Mouse (Mus musculus) limb, embryonic 13.5 days (tissue): Measurements from ENCODE around the gene Ccnt1. TPM values are rescaled to one million over a fixed set of nuclear protein-coding genes. Genes with fewer than 3 reads are reported as not detected.
"Not testable (repeated sequence)": the region's sequence is repeated elsewhere in the genome, so short reads cannot be mapped to it uniquely, and the experiment has no call there.

ENCODE experiments used
- ATAC-seq: fragments of 200-750 bp; cut with Nextera tagmentation; 2 replicates; pipeline ENCODE4 v1.8.0; 2017; ENCODE audit warnings: low read depth, moderate number of reproducible peaks, moderate TSS enrichment; ENCODE audit not compliant: low FRiP score
- H3K27ac ChIP-seq: fragments of 300-500 bp; sonication (generic); 2 replicates; pipeline ENCODE4 v1.5.1; 2015; ENCODE audit warnings: inconsistent platforms, mild to moderate bottlenecking, moderate library complexity
- H3K27me3 ChIP-seq: fragments of 300-500 bp; sonication (generic); 2 replicates; pipeline ENCODE4 v1.6.1; 2015; ENCODE audit warnings: mild to moderate bottlenecking, inconsistent platforms
- H3K36me3 ChIP-seq: fragments of 300-500 bp; sonication (generic); 2 replicates; pipeline ENCODE4 v1.6.1; 2015; ENCODE audit warnings: inconsistent platforms, mild to moderate bottlenecking, moderate library complexity
- H3K4me1 ChIP-seq: fragments of 300-500 bp; sonication (generic); 2 replicates; pipeline ENCODE4 v1.6.1; 2015; ENCODE audit warnings: inconsistent platforms
- H3K4me2 ChIP-seq: fragments of 300-500 bp; sonication (generic); replicated peaks from 2 replicates; pipeline ENCODE4 v1.6.1; 2015; ENCODE audit warnings: inconsistent platforms, mild to moderate bottlenecking, moderate library complexity
- H3K4me3 ChIP-seq: fragments of 300-500 bp; sonication (generic); 2 replicates; pipeline ENCODE4 v1.5.1; 2015; ENCODE audit warnings: moderate library complexity, mild to moderate bottlenecking, inconsistent platforms
- H3K9ac ChIP-seq: fragments of 300-500 bp; sonication (generic); 2 replicates; pipeline ENCODE4 v1.6.1; 2015; ENCODE audit warnings: mild to moderate bottlenecking, inconsistent platforms
- H3K9me3 ChIP-seq: fragments of 300-500 bp; sonication (generic); 2 replicates; pipeline ENCODE4 v1.6.1; 2016; ENCODE audit warnings: inconsistent platforms
- WGBS: fragments of 180-500 bp; shearing (Covaris S2); methylation state at CpG from one replicate; pipeline ENCODE4 v1.1.7; 2015; 5-methylcytosine and 5-hydroxymethylcytosine counted together
- polyA plus RNA-seq: library from polyadenylated mRNA; unstranded; fragments of >200 nt; fragmentation: Nextera tagmentation; extraction: Ambion mirVana; gene quantifications from 2 replicates; pipeline ENCODE4 v1.2.1, GENCODE M21; 2015

Gene Ccnt1
- polyA plus RNA-seq, 1 experiment from 2014 or later = 62.1 TPM

DNA sequence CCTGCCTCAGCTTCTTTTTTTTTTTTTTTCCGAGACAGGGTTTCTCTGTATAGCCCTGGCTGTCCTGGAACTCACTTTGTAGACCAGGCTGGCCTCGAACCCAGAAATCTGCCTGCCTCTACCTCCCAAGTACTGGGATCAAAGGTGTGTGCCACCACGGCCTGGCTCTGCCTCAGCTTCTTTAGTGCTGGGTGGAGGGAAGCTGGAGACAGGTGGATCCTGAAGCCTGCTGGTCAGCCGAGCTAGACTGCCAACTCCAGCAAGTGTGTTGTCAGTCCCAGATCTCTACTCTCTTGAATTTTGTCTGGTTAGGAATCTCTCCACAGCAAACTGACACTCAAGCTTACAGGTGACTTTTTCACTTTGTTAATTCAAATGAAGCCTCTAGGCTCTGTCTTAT lies 34.8 kb downstream of the Ccnt1 start:
- H3K36me3 ChIP-seq = peaks cover 33% of the 10 kb centered on the region
- whole genome bisulfite sequencing = 81% methylated on average over 4 of the region's 4 CpGs
- H3K4me3 ChIP-seq = no peak overlapping the region
- H3K27ac ChIP-seq = no peak overlapping the region
- no peak overlapping the region for H3K4me2 ChIP-seq
- no peaks in the 10 kb centered on the region for H3K27me3 ChIP-seq
- peaks cover 13% of the 10 kb centered on the region for H3K4me1 ChIP-seq
- no peak for ATAC-seq
- no peaks in the 10 kb centered on the region for H3K9me3 ChIP-seq
- no peak overlapping the region for H3K9ac ChIP-seq

GRCm38 (mm10) chr15:98533881-98534627 lies 36.7 kb downstream of the Ccnt1 start, which contains the start of gene Kansl2:
TSS of gene Kansl2 (minus strand) at chr15:98534264.
- Histone ChIP-seq H3K4me1 (peaks cover 13% of the 10 kb centered on the region), H3K9ac (peak within 1 kb of the TSS; percentile 90), H3K4me3 (peak within 1 kb of the TSS; percentile 82), H3K9me3 (no peaks in the 10 kb centered on the region), H3K4me2 (peak within 1 kb of the TSS; percentile 88), H3K27ac (peak within 1 kb of the TSS; percentile 97), H3K36me3 (peaks cover 38% of the 10 kb centered on the region), H3K27me3 (no peaks in the 10 kb centered on the region)
- ATAC-seq = peak; percentile 100
- WGBS = under 1% methylated on average over 69 of the region's 70 CpGs

- no peaks in the 10 kb centered on the region for H3K9me3 ChIP-seq
- peak overlapping the region; percentile 90 for H3K9ac ChIP-seq
- peak overlapping the region; percentile 82 for H3K4me3 ChIP-seq
- H3K36me3 ChIP-seq = peaks cover 43% of the 10 kb centered on the region
- no peak for ATAC-seq
- peak overlapping the region; percentile 88 for H3K4me2 ChIP-seq
- H3K27ac ChIP-seq = peak overlapping the region; percentile 44; the same call in 1 of the 2 replicates
- peaks cover 13% of the 10 kb centered on the region for H3K4me1 ChIP-seq
- 0% methylated on average over 18 of the region's 18 CpGs for WGBS
- no peaks in the 10 kb centered on the region for H3K27me3 ChIP-seq
Measured at GRCm38 (mm10) chr15:98533035-98533531, 37.6 kb downstream of the Ccnt1 start.

GRCm38 (mm10) chr15:98532281-98532680 lies 38.4 kb downstream of the Ccnt1 start:
- H3K36me3 ChIP-seq = peaks cover 48% of the 10 kb centered on the region
- 32% methylated on average over 5 of the region's 5 CpGs for WGBS
- peak overlapping the region; percentile 82 for H3K4me3 ChIP-seq
- no peaks in the 10 kb centered on the region for H3K9me3 ChIP-seq
- H3K27ac ChIP-seq = no peak overlapping the region
- H3K4me2 ChIP-seq = peak overlapping the region; percentile 88
- H3K4me1 ChIP-seq = peaks cover 13% of the 10 kb centered on the region
- no peaks in the 10 kb centered on the region for H3K27me3 ChIP-seq
- ATAC-seq = no peak
- H3K9ac ChIP-seq = peak overlapping the region; percentile 90

- Histone ChIP-seq H3K4me3 (no peak overlapping the region), H3K4me1 (peaks cover 13% of the 10 kb centered on the region), H3K9ac (no peak overlapping the region), H3K36me3 (peaks cover 83% of the 10 kb centered on the region), H3K27ac (no peak overlapping the region), H3K27me3 (no peaks in the 10 kb centered on the region), H3K4me2 (no peak overlapping the region), H3K9me3 (no peaks in the 10 kb centered on the region)
- ATAC-seq = no peak
- 86% methylated on average over 5 of the region's 5 CpGs for WGBS
Measured at GRCm38 (mm10) chr15:98528066-98528563, 42.6 kb downstream of the Ccnt1 start.

GRCm38 (mm10) chr15:98527056-98527771 lies 43.5 kb downstream of the Ccnt1 start:
- Histone ChIP-seq H3K36me3 (peaks cover 92% of the 10 kb centered on the region), H3K4me2 (no peak overlapping the region), H3K9me3 (no peaks in the 10 kb centered on the region), H3K4me1 (peaks cover 6% of the 10 kb centered on the region), H3K27ac (no peak overlapping the region), H3K9ac (no peak overlapping the region), H3K27me3 (no peaks in the 10 kb centered on the region), H3K4me3 (no peak overlapping the region)
- WGBS = 93% methylated on average over 5 of the region's 5 CpGs
- ATAC-seq = no peak

DNA sequence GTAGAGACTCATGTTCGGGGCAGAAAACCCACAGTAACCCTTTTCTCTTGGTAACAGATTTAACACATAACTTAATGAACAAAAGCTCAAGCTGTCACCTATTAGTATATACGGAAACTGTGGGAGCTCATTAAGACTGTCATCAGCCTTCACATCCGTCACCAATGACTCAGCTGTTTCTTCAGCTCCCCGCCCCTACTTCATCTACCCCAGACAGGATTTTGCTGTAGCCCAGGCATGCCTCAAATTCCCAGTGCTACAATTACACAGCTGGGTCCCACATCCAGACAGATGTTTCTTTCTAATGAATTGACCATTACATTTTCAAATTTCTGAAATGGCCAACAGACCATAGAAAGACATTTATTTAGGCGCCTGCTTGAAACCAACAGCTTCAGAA lies 44.7 kb downstream of the Ccnt1 start:
- H3K4me1 ChIP-seq = no peaks in the 10 kb centered on the region
- H3K36me3 ChIP-seq = peaks cover 94% of the 10 kb centered on the region
- no peak overlapping the region for H3K4me3 ChIP-seq
- no peak overlapping the region for H3K9ac ChIP-seq
- H3K4me2 ChIP-seq = no peak overlapping the region
- no peaks in the 10 kb centered on the region for H3K27me3 ChIP-seq
- 70% methylated on average over 5 of the region's 5 CpGs for WGBS
- no peaks in the 10 kb centered on the region for H3K9me3 ChIP-seq
- ATAC-seq = no peak
- H3K27ac ChIP-seq = no peak overlapping the region

- Histone ChIP-seq H3K4me1 (no peaks in the 10 kb centered on the region), H3K36me3 (peaks cover 82% of the 10 kb centered on the region), H3K9ac (no peak overlapping the region), H3K4me3 (no peak overlapping the region), H3K27me3 (no peaks in the 10 kb centered on the region), H3K4me2 (no peak overlapping the region), H3K9me3 (no peaks in the 10 kb centered on the region), H3K27ac (no peak overlapping the region)
- WGBS = 81% methylated on average over 3 of the region's 3 CpGs
- ATAC-seq = no peak
Measured at GRCm38 (mm10) chr15:98521245-98521644, 49.5 kb downstream of the Ccnt1 start.

DNA sequence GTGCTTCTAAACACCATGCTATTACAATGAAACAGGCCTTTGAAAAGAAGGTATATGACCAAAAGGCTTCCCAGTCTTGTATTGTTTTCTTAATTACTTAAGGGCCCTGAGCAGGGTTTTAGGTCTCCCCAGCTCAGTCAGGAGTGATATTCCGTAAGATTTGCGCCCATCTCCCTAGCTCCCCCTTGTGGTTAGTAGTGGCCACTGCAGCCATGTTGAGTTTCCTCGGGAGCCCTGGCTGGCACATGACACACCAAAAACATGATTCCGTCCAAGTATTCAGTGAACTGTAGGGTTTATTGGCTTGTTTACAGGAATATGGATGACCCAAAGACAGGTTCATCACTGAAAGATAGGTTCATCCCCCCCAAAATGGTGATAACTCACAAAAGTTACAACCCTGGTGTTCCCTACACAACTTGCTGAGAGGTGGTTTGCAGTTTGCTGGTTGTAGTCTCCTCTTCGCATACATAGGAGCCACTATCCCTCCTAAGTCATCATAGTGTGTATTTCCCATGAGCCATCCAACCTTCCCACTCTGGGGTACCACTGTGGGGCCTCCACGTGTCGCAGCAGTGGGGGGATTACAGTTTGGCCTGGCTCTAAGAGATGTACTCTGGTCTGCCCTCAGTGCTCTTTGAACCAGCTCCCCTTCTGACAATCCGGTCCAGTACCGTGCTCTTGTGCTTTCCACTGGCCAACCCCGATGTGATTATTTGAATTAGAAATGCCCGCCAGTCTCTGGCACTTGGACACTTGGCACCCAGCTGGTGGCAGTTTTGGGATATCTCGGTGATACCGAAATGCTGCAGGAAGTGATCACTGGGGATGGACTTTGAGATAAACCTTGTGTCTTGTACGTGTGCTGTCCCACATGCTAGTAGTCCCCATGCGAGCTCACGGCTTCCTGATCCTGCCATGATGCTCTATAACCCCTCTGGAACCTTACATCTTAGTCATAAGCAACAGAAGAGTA lies 53.1 kb downstream of the Ccnt1 start:
- Histone ChIP-seq H3K9me3 (no peaks in the 10 kb centered on the region), H3K4me3 (no peak overlapping the region), H3K4me1 (0 out of 2 replicates have a peak, but pooled peaks cover 6% of the 10 kb centered on the region), H3K9ac (no peak overlapping the region), H3K27me3 (no peaks in the 10 kb centered on the region), H3K4me2 (no peak overlapping the region), H3K36me3 (peaks cover 49% of the 10 kb centered on the region), H3K27ac (no peak overlapping the region)
- no peak for ATAC-seq
- 73% methylated on average over 16 of the region's 16 CpGs for WGBS

DNA sequence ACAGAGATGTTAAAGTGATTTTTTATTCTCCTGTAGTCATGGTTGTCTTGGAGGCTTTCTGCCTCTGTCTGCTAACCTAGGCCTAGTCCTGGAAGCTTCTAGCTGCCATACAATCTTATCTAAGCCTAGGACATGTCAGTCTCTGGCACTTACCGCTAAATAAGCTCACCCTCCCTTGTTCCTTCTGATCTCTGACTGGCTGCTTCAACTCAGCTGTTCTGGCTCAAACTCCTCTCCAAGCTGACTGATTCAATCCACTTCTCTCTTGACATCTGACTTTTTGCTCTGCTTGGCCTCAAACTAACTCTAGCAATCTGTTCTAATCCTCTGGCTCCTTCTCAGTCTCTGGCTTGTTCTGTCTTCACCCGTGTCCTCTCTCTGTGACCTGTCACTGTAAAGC lies 55.9 kb downstream of the Ccnt1 start:
- ATAC-seq, H3K4me2 ChIP-seq, H3K27ac ChIP-seq, H3K4me3 ChIP-seq, H3K27me3 ChIP-seq, H3K9me3 ChIP-seq, H3K9ac ChIP-seq: not testable (repeated sequence)
- Histone ChIP-seq H3K4me1 (peaks cover 13% of the 10 kb centered on the region), H3K36me3 (peaks cover 22% of the 10 kb centered on the region)
- WGBS = 79% methylated on average over 2 of the region's 2 CpGs

GRCm38 (mm10) chr15:98514146-98514545 lies 56.6 kb downstream of the Ccnt1 start:
- H3K4me3 ChIP-seq = no peak overlapping the region
- no peak overlapping the region for H3K4me2 ChIP-seq
- no peak overlapping the region for H3K27ac ChIP-seq
- no peaks in the 10 kb centered on the region for H3K9me3 ChIP-seq
- H3K36me3 ChIP-seq = peaks cover 16% of the 10 kb centered on the region
- H3K9ac ChIP-seq = no peak overlapping the region
- WGBS = 83% methylated on average over 8 of the region's 8 CpGs
- ATAC-seq = no peak
- H3K27me3 ChIP-seq = no peaks in the 10 kb centered on the region
- peaks cover 13% of the 10 kb centered on the region for H3K4me1 ChIP-seq
